21 mouse cellular contexts compared by ENCODE assay signal in the genomic region with DNA sequence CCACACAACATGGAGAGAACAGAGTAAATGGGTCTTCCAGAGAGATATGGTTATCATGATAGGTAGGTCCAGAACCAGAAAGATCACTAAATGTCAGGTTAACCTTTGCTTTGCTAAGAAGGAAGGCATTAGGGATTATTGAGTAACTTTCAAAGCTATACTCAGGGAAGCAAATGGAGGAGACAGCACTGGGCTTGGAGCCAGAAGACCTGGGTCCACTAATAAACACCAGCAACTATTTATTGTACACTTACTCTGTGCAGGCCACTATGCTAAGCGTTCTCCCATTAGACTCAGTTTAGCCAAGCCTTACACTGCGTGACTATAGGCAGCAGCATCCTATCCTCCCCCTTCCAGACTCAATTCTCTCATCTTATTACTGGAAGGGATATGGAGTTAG.
"Had no signal": no experiment of that assay in that cellular context is flagged by ENCODE, and none has a peak within 500 bp of the region (broad histone marks: within the 10 kb centered on the region; RNA-seq: fewer than 3 reads in every experiment).

No protein-coding gene starts in this region.

- ATAC-seq: intestine, postnatal 0 days; liver, postnatal 0 days; lung, postnatal 0 days; midbrain, embryonic 13.5 days; midbrain, embryonic 16.5 days had no signal

- H3K4me2 ChIP-seq: limb, embryonic 12.5 days; limb, embryonic 15.5 days; liver, embryonic 11.5 days; lung, embryonic 14.5 days; midbrain, embryonic 13.5 days; neural tube, embryonic 13.5 days had no signal

- H3K9ac ChIP-seq: limb, embryonic 12.5 days; limb, embryonic 15.5 days; liver, embryonic 14.5 days; liver, postnatal 0 days; lung, embryonic 14.5 days; midbrain, embryonic 13.5 days; neural tube, embryonic 13.5 days had no signal

- DNase-seq: left cerebral cortex, postnatal 4 days; liver, postnatal 0 days; lung, embryonic 14.5 days; lung, postnatal 36 days; retina, postnatal 1 day; right cerebral cortex, postnatal 25 days; spleen, adult 18-20 months; thymus, adult 18-20 months; thymus, postnatal 36 days had no signal

- H3K4me3 ChIP-seq: limb, embryonic 12.5 days; limb, embryonic 15.5 days; megakaryocyte, embryonic 14.5 days; midbrain, embryonic 10.5 days; midbrain, embryonic 13.5 days; myocyte; neural tube, embryonic 13.5 days had no signal

- H3K9me3 ChIP-seq: limb, embryonic 12.5 days; limb, embryonic 15.5 days; megakaryocyte, embryonic 14.5 days; midbrain, embryonic 10.5 days; midbrain, embryonic 13.5 days; neural tube, embryonic 13.5 days had no signal

- H3K4me1 ChIP-seq: limb, embryonic 12.5 days; limb, embryonic 15.5 days; megakaryocyte, embryonic 14.5 days; midbrain, embryonic 13.5 days; neural tube, embryonic 13.5 days had no signal

- H3K27ac ChIP-seq: limb, embryonic 12.5 days; limb, embryonic 15.5 days; liver, embryonic 14.5 days; midbrain, embryonic 10.5 days; midbrain, embryonic 13.5 days; neural tube, embryonic 13.5 days had no signal

- H3K27me3 ChIP-seq: limb, embryonic 12.5 days; limb, embryonic 15.5 days; midbrain, embryonic 13.5 days; neural tube, embryonic 13.5 days had no signal
